Mouse (Mus musculus): Measurements from ENCODE around the gene Tas2r134.
A peak's percentile ranks its signal among the peaks of the same experiment; 100 is the strongest.

The Tas2r134 gene

DNA sequence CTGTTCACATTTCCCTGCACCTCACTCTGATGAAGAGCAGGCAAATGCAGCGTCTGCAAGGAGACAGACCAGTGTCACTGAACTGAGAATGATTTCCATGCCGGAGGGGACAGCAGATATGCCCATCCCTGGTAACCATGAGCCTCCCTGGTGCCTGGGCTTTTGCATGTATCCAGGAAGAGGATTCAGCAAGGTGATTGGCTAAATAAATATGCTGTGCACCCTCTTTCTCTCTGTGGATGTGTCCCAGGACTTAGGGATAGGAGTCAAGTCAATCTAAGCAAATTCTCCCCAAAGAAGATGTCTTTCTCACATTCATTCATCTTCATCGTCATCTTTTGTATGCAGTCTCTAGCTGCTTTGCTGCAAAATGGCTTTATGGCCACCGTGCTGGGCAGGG, at the start of gene Tas2r134:
Gene Tas2r134, plus strand, starts transcription at position 301 of the 400 bp plus-strand sequence.
- DNase-seq: no peak

DNA sequence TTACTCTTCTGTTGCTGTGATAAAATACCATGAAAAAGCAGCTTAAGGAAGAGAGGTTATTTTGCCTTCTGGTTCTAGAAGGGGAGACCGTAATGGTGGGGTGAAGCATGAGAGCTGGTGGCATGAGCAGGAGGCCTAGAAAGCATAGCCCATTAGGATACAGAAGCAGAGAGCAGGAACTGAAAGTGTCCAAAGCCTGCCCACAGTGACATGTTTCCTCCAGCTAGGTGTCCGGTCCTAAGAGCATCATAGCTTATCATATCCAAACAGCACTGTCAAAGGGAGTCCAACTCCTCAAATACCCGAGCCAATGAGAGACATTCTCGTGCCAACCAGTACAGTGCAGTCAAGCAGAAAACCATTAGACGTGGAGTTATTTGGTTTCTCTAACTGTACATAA, 47.5 kb upstream of the Tas2r134 start:
- no peak for DNase-seq

DNA sequence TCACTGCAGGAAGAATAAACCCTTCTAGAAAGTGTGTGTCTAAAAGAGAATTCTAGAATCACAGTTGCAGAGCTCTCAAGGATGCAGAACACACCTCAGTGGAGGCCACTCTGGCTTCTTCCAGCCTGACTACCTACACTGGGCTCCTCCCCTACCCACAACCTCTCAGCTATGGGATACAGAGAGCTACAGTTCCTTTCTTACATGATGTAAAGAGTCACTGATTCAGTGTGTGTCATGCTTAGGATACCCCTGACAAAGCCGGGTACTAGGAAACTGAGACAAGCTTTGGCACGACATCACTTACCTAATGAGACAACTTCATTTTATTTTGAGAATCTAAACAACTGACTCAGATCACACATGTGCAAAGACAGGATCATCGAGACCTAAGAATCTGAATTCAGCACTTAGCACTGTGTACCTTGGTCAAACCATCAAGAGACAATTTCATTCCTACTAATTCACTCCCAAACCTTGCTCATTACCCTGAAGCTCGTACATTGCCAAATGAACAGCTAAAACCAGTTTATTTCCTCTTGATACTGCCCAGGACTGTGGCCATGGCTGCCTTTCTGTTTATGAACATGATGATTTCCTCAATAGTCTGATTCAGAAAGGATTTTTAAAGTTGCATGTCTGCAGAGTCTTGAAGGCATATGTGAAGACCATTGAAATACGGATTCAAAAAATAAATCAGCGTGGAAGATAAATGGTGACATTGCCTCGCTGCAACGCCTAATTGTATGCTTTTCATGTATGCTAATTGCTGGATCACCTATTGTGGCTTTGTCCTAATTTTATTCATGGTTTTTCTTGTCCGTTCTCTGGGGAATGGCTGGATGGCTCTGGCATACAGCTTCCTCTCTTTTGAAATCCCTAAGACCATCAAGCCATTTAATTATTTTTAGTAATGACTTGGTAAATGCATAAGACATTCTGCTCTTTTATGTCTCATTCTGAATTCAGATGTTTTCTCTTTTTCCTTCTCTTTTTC, 43.0 kb upstream of the Tas2r134 start:
- DNase-seq: no peak

DNA sequence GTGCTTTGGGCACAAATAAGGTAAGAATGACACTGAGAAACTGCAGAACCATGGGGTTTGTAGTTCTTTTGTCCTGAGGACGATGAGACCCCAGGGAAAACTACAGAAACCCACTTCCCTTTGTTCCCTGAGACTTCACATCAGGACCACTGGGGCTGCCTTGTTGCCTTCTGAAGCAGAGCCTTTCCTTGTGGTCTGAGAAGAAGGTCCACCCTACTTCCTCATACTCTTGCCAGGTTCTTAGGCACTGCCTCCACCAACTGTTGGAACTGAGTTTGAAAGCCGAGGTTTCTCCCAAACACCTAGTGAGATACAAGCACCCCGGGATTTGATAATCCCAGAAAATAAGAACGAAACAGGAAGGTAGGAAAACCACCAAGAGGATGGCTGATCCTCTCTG, 39.0 kb upstream of the Tas2r134 start:
- DNase-seq: no peak

DNA sequence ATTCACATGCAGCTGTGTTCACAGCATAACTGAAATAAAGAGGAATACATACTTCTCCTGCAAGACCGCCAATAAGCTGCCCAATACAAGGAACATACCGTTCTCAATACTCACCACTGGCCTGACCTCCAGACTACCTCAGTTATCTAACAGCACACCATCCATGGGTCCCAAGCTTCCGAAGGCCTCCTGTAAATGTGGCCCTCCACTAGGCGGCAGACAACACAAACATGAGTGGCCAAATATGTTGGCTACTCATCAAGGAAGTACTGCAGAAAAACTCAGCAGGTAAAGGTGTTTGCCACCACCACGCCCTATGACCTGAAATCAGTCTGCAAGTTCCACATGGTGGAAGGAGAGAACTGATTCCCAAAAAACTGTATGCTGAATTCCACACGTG, 38.4 kb upstream of the Tas2r134 start:
- peak in 1 of 2 experiments; percentile 10 for DNase-seq

DNA sequence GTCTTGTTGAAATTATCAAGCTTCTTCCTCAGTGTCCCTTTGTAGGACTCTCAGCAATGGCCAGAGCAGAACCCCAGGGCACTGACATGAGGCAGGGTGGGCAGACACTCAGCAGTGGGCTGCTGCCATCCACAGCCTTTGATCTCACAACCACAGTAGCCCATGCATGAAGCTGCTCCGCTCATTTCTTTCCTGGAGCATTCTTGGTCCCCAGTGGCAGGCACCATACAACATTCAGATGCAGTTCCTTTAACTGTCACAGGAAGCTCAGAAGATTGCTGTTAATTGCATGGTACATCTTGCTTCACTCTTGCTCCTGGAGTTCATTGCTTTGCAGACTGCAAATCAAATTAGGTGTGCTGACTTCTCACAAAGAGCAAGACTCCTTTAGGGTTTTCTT, 37.7 kb upstream of the Tas2r134 start:
- DNase-seq: no peak

DNA sequence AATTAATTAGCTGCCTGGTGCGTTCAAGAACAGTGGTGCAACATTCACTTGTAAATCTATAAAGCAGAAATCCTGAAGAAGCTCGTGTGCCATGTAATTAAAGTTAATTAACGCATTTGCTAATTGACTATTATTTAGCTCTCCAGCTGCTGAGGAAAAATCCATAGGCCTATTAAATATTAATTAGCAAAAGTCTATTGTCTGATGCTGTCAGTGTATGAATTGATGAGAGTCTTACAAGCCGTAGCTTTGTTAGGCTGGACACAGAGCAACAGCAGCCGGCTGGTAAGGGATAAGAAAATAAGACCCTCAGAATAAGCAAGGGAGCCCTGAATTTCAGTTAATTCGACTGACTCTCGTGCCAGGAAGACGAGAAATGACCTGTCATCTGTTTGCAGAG, 37.0 kb upstream of the Tas2r134 start:
- no peak for DNase-seq

DNA sequence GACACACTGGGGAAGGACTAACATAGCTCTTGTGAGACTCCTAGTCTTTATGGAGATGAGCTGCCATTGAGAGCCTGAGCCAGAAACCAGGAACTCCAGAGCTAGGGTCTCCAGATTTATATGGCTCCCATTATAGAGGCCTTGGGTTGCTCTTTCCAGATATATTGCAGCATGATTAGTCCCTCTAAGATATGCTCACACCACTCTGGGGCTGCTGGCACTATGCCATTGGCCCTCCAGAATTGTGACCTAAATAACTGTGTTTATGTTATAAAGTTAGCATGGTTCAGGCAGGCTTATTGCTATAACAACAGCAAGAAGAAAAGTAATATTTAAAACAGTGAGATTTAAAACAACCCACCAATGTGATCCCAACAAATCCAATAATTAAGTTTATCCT, 35.2 kb upstream of the Tas2r134 start:
- DNase-seq: no peak

DNA sequence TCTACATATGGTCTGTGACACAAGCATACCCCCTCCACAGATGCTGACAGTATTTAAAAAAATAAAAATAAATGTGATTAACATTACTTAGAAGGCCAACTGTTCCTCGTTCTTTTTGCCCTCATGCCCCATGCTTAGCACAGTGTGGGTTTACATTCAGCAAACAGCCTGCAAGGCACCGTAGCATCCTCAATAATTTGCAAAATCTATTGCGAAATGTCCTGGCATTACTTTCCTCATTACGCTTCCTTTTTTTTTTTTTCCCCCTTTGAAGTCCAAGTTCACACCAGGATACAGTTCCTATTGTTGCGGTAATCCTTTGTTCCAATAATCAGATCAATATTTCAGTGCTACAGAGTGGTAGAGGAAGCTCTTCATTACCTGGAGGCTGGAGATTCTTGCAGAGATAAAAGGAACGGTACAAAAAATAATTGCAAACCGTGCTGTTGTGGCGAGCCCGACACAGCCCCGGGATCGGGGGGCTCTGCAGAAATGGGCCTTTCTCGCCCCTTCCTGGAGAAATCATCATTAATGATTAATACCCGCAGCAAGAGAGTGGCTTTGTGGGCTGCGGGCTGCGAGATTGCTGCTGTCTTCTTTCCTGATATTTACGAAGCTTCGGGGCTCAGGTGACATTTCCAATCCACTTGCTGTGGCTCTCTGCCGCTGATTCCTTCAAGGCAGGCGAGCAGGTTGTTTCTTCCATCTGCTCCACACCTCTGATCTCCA, 27.7 kb upstream of the Tas2r134 start:
- no peak for DNase-seq

DNA sequence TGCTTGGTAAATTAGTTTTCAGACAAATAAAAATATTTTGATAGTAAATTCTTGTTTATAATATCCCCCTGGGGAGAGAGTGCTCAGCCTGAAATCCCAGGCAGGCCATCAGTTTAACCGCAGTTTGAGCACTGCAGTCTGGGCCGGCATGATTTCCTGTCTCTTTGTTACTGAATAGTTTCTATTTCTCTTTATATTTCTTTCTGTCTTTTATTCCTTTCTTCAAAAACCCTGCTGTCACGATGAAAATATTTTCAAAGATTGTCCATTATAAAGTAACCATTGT, 27.2 kb upstream of the Tas2r134 start:
- no peak for DNase-seq

DNA sequence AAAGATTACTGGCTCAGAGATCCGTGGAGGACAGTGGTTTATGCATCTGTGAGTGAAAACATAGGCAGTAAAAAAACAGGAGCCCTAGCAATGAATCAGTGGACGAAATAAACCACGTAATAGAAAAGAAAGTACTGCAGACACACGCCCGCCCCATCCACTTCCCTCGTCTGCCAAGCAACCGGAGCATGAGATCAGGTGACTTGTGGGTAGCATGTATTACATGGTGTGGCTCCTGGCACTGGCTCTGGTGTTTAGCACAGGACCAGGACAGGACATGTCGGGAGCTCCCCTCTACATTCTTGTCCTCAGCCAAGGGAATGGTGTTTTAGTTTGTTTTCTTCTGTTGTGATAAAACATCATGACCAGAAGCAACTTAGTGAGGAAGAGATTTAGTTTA, 26.4 kb upstream of the Tas2r134 start:
- no peak for DNase-seq

DNA sequence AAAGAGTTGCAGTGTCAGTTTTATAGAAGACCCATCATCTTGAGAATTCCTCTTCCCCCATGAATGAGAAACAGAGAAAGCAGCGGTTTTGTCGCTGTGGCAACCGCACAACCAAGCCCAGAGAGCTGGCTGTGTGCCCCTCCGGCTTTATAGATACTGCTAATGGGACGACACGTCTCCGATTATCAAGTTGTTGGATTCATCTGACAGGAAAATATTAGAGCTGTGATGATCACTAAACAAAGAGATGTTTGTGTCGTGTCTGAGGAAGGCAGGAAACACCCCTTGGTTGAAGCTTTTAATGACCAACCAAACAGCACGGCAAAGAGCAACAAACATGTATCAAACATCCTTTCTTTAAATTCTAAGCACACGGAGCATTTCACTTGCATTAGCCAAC, 17.0 kb upstream of the Tas2r134 start:
- no peak for DNase-seq

DNA sequence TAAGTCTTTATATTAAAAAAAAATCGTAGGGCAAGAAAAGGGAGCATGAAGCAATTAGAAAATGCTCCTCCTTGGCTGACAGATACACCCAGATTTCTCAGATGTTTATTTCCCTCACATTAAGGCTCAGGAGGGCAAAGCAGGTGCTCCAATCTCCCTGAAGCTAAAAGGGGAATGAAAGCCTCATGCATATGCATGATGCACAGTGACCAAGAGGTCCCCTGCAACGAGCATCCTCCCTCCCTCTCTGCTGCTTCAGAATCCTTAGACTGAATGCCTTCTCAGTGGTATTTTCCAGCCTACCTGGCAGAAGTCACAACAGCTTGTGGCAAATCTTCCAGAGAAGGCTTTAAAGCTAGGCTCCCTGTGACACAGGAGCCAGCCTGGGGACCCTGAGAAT, 16.4 kb upstream of the Tas2r134 start:
- DNase-seq: no peak

DNA sequence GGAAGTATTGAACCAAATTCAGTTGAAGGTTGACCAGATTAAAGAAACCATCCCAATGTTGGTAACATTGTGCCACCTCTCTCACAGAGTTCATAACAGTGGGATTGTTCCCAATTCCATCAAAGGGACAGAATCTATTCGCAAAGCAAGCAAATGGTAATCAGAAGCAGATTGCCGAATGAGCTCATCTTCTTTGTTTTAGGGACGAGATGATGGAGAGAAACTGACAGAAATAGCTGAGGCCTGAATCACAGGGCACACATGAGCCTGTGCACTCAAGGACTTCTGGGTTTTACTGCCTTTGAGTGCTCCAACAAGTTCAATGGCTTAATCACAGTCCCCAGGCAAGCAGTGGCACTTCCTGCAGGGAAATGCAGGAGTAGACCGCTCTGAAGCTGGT, 13.6 kb upstream of the Tas2r134 start:
- no peak for DNase-seq

DNA sequence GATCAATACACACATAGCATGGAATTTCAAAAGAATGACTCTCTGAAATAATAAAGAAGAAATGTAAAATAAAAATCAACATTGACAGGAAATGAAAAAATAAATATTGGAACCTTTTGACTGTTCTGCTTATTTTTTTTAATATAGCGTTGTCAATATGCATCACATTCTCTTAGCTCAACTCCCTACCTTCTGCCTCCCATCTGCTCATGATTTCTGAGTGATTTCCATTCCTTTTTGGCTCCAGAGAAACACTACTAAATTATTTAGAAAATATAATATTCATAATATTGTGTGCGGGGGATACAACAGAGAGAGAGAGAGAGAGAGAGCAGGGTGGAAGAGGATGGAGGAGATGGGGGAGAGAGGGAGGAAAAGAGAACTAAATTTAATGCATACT, 5.4 kb upstream of the Tas2r134 start:
- DNase-seq: no peak

DNA sequence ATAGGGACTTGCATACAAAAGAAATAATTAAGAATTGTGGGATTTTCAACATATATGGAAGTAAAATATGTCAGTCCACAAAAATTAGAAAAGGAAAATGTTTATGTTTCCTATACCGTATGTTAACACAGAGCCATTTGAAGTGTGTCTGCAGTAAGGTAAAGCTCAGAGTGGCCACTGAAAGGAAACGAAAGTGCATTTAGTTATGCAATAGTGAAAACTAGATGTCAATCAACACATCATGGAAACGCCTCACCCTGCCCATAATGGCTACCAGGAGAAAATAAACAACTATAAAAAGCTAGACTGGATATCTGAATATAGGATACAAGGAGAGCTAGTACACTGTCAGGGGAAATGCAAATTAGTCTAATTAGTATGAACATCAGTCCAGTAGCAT, 1.3 kb upstream of the Tas2r134 start:
- DNase-seq: no peak

DNA sequence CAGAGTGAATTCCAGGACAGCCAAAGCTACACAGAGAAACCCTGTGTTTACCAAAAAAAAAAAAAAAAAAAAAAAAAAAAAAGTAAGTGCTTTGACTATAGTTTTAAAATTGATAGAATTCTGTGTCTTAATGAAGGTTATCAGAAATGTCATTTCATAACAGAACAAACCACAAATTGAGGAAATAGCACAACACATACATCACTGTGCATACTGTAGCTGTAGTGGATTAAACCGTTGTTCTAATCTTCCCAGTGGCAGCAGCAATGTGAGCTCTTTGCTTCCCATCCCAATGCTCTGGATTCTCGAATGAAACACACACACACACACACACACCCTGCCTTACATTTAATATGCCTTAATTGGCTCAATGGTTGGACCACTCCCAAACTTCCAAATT, 4.1 kb downstream of the Tas2r134 start:
- no peak for DNase-seq

DNA sequence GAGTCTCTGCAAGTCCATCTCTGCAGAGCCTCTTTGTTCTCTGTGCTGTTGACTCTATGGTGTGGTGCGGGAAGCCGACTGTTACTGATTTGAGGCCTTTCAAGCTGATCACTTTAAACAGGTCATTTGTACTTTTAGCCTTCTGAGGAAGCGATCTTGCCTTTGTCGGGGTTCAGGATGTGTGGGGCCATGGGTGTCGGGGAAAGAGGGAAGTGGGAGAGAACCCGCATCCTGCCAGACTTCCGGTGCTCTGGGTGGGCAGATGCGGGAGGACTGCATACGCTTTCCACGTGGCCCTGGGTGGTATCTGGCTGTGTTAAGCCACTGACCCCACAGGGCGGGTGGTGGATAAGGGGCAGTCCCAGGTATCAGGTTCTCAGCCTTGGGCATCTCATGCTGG, 10.4 kb downstream of the Tas2r134 start:
- DNase-seq: no peak

DNA sequence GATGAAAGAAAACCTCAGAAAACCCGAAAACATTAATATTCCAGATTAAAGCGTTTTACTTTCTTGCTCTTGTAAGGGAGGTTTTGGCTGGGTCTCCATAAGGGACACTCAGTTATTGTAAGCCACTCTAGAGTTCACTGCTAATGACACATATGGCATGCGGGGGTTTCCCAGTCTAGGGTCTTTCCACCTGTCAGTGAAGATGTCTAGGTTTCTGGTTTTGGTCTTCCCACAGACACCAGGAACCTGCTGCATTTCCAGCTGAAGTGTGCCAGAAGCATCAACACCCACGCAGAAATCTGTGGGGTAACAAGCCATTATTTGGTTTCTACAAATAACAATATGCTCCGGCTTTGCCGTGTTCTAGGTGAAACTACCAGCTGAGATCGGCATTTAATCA, 14.3 kb downstream of the Tas2r134 start:
- DNase-seq: no peak

DNA sequence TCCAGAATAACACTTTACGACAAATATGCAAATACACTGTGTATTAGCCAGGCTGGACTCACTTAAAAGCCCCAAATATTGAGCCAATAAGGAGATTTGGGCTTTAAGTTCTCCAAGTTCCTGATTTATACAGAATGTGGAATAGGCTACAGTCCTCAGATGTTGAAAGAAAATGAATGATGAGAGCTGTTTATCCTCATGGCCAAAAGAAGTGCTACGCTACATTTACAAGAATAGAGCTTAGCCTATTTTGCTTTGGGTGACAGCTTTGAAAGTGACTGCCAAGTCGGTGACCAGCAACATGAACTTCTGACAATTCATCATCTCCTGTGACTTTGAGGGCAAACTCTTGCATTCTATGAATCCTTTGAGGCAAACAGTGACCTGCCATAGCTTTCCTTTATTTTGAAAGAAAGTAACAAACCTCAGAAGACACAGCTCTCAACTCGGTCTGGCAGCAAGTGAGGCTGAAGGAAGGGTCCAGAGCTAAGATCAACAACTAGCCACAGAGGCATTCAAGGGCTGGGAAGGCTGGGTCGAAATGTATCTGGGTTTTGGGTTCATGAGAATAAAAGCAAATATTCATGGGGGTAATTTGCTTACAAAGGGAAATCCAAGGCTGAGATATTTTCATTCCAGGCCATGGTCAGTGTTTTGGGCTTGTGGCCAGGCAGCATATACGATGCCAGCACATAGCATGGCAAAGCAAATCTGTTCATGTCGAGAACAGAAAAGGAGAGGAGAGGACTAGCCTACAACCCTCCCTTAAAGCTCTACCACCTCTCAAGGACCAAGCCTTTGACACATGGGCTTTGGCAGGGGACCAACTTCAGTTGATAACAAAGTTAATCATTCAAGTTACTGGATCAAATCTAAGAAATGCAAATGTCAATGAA, 16.2 kb downstream of the Tas2r134 start:
- peak in 1 of 2 experiments; percentile 14 for DNase-seq

DNA sequence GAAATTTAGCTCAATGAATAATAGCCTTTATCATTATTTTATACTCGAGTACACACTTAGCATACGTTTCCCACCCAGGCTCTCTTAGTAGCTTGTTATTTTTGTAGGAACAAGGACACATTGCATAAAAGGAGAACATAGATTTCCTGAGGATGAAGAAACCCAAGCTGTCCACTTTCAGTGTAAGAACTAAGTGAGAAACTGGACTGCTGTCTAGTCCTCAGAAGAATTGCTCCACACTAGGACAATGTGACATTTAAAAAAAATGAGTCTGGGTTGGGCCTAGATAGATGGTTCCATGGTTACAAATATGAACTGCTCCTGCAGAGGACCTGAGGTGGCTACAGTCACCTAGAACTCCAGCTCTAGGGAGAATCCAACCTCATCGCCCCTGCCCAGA, 20.7 kb downstream of the Tas2r134 start:
- DNase-seq: no peak

DNA sequence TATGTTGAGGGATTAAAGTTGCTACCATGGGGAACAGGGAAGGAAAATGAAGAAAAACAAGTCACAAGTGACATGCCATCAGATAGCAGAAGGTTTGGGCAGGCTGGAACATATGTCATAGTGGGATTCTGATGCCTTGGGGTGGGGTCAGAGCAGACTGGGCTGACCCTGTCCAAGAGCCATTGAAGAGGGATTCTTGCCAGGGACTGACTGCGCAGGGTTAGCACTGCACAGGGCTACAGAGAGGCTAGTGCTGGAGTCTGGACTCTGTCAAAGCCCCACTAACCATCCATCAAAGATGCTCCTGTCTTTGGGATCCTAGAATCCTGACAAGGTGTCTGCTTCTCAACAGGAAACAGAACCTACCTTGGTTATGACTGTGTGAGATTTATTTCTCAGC, 22.6 kb downstream of the Tas2r134 start:
- no peak for DNase-seq

DNA sequence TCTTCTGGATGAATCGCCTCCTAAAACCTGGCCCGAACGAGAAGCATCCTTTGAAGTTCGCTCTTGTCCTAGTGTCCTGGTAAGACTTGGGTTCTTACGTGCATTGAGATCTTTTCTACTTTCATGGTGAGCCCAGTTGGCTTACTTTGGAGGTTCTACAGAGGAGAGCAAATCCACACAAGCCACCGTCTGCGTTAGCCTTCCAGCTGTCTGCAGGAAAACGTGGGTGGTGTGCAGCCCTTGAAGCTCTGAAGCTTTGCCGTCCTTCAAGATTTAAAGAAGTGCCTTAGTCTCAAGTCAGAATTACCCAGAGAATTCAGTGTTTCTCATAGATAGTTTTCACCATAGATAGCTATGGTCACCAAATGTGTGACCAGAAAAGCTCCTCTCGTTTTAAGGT, 24.8 kb downstream of the Tas2r134 start:
- DNase-seq: no peak

Data from lung, adult 18-20 months (tissue).